Mouse (Mus musculus) forebrain, embryonic 10.5 days (tissue): ENCODE results near the gene Sez6l. TPM values are rescaled to one million over a fixed set of nuclear protein-coding genes. Genes with fewer than 3 reads are reported as not detected.

Experiments
- DNase-seq: peaks from one replicate; pipeline ENCODE4 v3.0.0-alpha.2; 2017; ENCODE audit warnings: low spot score; ENCODE audit errors: extremely low spot score
- H3K27ac ChIP-seq: fragments of 300-500 bp; sonication (generic); 2 replicates; pipeline ENCODE4 v1.5.1; 2016; ENCODE audit warnings: mild to moderate bottlenecking
- H3K27me3 ChIP-seq: fragments of 300-500 bp; sonication (generic); 2 replicates; pipeline ENCODE4 v1.6.1; 2016; ENCODE audit warnings: mild to moderate bottlenecking; ENCODE audit not compliant: poor library complexity, severe bottlenecking
- H3K36me3 ChIP-seq: fragments of 300-500 bp; sonication (generic); replicated peaks from 2 replicates; pipeline ENCODE4 v1.6.1; 2016; ENCODE audit warnings: mild to moderate bottlenecking, moderate library complexity
- H3K4me1 ChIP-seq: fragments of 300-500 bp; sonication (generic); 2 replicates; pipeline ENCODE4 v1.6.1; 2016
- H3K4me3 ChIP-seq: fragments of 300-500 bp; sonication (generic); 2 replicates; pipeline ENCODE4 v1.5.1; 2016; ENCODE audit warnings: mild to moderate bottlenecking, moderate library complexity
- H3K9me3 ChIP-seq: fragments of 300-500 bp; sonication (generic); 2 replicates; pipeline ENCODE4 v1.6.1; 2016; ENCODE audit warnings: mild to moderate bottlenecking, moderate library complexity
- WGBS: fragments of 180-500 bp; shearing (Covaris S2); methylation state at CpG from one replicate; pipeline ENCODE4 v1.1.7; 2016; 5-methylcytosine and 5-hydroxymethylcytosine counted together
- polyA plus RNA-seq: library from polyadenylated mRNA; unstranded; fragments of >200 nt; fragmentation: Nextera tagmentation; extraction: Ambion mirVana; gene quantifications from 2 replicates; pipeline ENCODE4 v1.2.1, GENCODE M21; 2016

The Sez6l gene
- polyA plus RNA-seq, 1 experiment from 2014 or later = 1.4 TPM

DNA sequence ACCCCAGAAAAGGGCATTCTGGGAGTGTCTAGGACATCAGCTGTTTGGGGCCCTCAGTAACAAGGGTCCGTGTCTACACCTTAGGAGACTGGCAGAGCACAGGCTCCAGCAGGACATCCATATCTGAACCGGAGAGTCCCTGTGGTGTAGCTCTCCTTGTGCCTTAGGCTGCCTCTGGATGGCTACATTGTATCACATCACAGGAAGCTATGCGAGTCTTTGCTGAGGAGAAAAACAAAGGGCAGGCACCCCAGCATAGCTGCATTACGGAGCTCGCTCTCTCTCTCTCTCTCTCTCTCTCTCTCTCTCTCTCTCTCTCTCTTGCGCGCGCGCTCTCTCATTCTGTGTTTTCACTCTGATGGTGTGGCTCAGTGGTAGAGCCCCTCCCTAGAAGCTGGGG, 194.9 kb downstream of the Sez6l start:
- 61% methylated on average over 9 of the region's 9 CpGs for WGBS
- Histone ChIP-seq H3K36me3 (peaks cover 62% of the 10 kb centered on the region), H3K4me1 (peaks cover 7% of the 10 kb centered on the region), H3K27me3 (no peaks in the 10 kb centered on the region), H3K4me3 (no peak overlapping the region), H3K27ac (0 out of 2 replicates have a peak overlapping the region, but pooled peaks have one; percentile 13), H3K9me3 (no peaks in the 10 kb centered on the region)
- no peak for DNase-seq

DNA sequence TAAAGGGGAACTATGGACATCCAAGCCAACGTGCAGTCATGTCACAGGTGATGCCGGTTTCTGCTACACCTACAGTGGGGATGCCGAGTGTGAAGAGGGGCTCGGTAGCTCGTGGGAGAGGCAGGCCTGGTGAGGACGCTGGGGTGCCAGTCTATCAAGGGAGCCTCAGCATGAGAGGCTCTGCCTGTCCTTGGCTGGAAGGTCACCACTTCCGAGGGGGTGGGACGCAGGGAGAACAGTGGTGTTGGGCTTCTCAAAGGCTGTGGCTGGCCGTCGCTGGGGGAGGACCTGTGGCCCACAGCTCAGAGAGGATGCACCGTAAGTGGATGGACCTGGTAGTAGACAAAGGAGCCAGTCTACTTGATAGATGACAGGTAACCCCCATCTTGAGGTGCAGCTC, 195.8 kb downstream of the Sez6l start:
- Histone ChIP-seq H3K4me1 (peaks cover 7% of the 10 kb centered on the region), H3K27ac (0 out of 2 replicates have a peak overlapping the region, but pooled peaks have one; percentile 13), H3K27me3 (no peaks in the 10 kb centered on the region), H3K9me3 (no peaks in the 10 kb centered on the region), H3K4me3 (no peak overlapping the region), H3K36me3 (peaks cover 59% of the 10 kb centered on the region)
- 85% methylated on average over 11 of the region's 11 CpGs for WGBS
- no peak for DNase-seq

DNA sequence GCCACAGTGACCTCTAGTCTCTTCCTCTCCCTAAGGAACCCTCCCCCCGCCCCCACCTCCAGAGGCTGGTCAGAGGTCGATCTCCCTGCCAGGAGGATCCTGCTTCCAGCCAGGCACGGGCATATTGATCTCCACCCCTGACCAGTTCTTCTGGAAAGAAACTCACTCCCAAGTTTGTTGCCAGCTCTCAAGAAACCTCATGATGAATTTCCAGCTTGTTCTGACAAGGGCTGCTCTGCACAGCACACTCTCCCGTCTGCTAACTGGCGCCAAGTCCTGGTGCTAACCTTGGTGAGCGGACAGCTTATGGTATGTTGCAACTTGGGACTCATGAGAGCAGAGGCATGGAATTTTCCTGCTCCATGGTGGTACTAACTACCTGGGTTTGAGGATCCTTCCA, 198.3 kb downstream of the Sez6l start:
- DNase-seq = no peak
- Histone ChIP-seq H3K4me3 (no peak overlapping the region), H3K27ac (no peak overlapping the region), H3K36me3 (peaks cover 60% of the 10 kb centered on the region), H3K9me3 (no peaks in the 10 kb centered on the region), H3K4me1 (peaks cover 7% of the 10 kb centered on the region), H3K27me3 (no peaks in the 10 kb centered on the region)
- whole genome bisulfite sequencing = 85% methylated on average over 6 of the region's 6 CpGs

DNA sequence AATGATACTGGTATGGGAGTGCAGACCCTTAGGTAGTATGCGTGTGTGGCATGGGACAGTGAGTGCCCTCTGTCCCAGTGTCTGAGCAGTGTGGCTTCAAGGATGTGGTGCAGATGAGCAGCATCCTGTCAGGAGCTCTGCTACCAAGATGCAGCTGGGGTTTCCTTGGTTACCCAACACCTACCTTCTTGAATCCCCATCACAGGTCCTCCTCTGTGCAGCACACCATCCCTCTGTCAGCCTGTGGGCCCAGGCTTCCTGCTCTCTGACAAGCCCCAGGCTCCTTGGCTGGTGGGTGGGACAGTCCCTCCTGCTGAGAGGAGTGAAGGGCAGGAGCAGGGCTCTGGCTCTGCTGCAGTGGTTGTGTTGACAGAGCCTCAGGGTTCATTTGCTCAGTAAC, 199.6 kb downstream of the Sez6l start:
- DNase-seq = no peak
- no peaks in the 10 kb centered on the region for H3K27me3 ChIP-seq
- no peak overlapping the region for H3K27ac ChIP-seq
- H3K36me3 ChIP-seq = peaks cover 74% of the 10 kb centered on the region
- H3K4me1 ChIP-seq = peaks cover 16% of the 10 kb centered on the region
- no peak overlapping the region for H3K4me3 ChIP-seq
- H3K9me3 ChIP-seq = no peaks in the 10 kb centered on the region
- WGBS = 96% methylated on average over 1 of the region's 1 CpGs

GRCm38 (mm10) chr5:112376111-112376510, 200.9 kb downstream of the Sez6l start:
- no peak for DNase-seq
- no peak overlapping the region for H3K4me3 ChIP-seq
- WGBS = 96% methylated on average over 4 of the region's 4 CpGs
- peaks cover 82% of the 10 kb centered on the region for H3K36me3 ChIP-seq
- no peak overlapping the region for H3K27ac ChIP-seq
- no peaks in the 10 kb centered on the region for H3K9me3 ChIP-seq
- no peaks in the 10 kb centered on the region for H3K27me3 ChIP-seq
- peaks cover 22% of the 10 kb centered on the region for H3K4me1 ChIP-seq

GRCm38 (mm10) chr5:112371933-112372332, 205.1 kb downstream of the Sez6l start:
- peaks cover 37% of the 10 kb centered on the region for H3K4me1 ChIP-seq
- 47% methylated on average over 7 of the region's 7 CpGs for WGBS
- no peaks in the 10 kb centered on the region for H3K27me3 ChIP-seq
- no peaks in the 10 kb centered on the region for H3K9me3 ChIP-seq
- peak overlapping the region; percentile 82 for H3K27ac ChIP-seq
- H3K4me3 ChIP-seq = peak overlapping the region; percentile 9; the same call in 1 of the 2 replicates
- peak; percentile 62 for DNase-seq
- H3K36me3 ChIP-seq = peaks cover 94% of the 10 kb centered on the region

- DNase-seq = no peak
Measured at GRCm38 (mm10) chr5:112370236-112370813, 206.7 kb downstream of the Sez6l start.

GRCm38 (mm10) chr5:112369326-112369725, 207.7 kb downstream of the Sez6l start:
- DNase-seq = no peak
- H3K36me3 ChIP-seq = peaks cover 93% of the 10 kb centered on the region
- peaks cover 37% of the 10 kb centered on the region for H3K4me1 ChIP-seq
- H3K9me3 ChIP-seq = no peaks in the 10 kb centered on the region
- H3K27me3 ChIP-seq = no peaks in the 10 kb centered on the region
- H3K4me3 ChIP-seq = no peak overlapping the region
- peak overlapping the region; percentile 51 for H3K27ac ChIP-seq
- WGBS = 90% methylated on average over 13 of the region's 13 CpGs

More at GRCm38 (mm10) chr5:112370236-112370813, 206.7 kb downstream of the Sez6l start:
- Histone ChIP-seq H3K36me3 (peaks cover 93% of the 10 kb centered on the region), H3K4me3 (no peak overlapping the region), H3K27me3 (no peaks in the 10 kb centered on the region), H3K4me1 (peaks cover 37% of the 10 kb centered on the region), H3K9me3 (no peaks in the 10 kb centered on the region), H3K27ac (peak overlapping the region; percentile 51; the same call in 1 of the 2 replicates)
- WGBS = 93% methylated on average over 12 of the region's 12 CpGs

Other genes with a start within 250 kb of the Sez6l start
- 47.2 and 48.9 TPM in 2 replicates for gene Srrd, start 234.1 kb downstream of the Sez6l start, polyA plus RNA-seq
- gene Hps4, start 234.1 kb downstream of the Sez6l start, polyA plus RNA-seq = 32.7 and 33.6 TPM in 2 replicates
- 0.19 and 0.31 TPM in 2 replicates for gene Gm6583, start 221.2 kb downstream of the Sez6l start, polyA plus RNA-seq
- 11.9 and 15.0 TPM in 2 replicates for gene Asphd2, start 182.3 kb downstream of the Sez6l start, polyA plus RNA-seq
- gene Gm6588, start 127.8 kb downstream of the Sez6l start, polyA plus RNA-seq = 0.06 TPM in 1 of 2 replicates, not detected in the other